8 mouse cellular contexts compared by ENCODE assay signal in the genomic region with DNA sequence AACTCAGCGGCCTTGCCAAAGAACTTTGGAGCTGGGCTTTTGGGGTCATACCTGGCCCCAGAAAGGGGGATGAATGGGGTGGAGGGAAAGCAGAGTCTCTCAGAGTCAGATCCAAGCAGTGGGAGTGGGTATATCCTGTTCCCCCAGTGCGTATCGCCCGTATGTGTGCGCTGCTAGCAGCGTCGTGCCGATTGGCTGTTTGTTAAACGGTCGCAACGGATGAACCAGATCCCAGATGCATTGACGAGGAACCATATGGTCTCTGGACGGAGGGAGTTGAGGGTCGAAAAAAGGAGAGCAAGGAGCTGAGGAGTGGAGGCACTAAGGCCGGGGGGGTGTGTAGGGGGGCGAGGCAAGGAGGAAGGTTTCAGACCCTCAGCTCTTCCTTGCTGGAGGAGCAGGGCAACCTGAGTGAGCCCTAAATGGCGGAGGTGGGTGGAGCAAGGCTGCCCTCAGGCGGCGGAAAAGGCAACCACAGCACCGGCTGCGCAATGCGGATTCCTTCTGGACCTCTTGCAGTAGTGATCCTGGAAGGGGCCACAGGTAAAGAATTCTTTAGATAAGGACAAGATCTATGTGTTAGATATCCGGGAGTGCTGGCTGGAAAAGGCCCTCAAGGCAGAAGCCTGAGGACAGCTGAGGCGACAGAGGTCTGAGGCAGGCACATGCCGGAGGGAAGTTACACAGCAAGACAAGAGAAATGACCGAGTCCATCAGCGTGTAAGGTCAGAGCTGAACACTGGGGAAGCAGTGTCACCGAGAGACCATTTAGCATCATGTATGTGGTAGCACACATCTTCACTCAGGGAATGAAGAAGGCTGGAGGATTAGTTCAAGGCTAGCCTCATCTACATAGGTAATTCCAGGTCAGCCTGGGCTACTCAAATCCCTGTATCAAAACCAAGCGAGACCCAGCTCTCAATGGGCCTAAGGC. TPM values are rescaled to one million over a fixed set of nuclear protein-coding genes. Genes with fewer than 3 reads are reported as not detected.
DNase-seq lines count a peak whose midpoint lies in the region; ATAC-seq and TF ChIP-seq lines count a peak whose summit lies in the region.

No protein-coding gene starts in this region.

- TF ChIP-seq CTCF in gastrocnemius, adult 2 months (IDR thresholded peaks at IDR 0.05): peak; percentile 90

- intact Hi-C loops in gastrocnemius, adult 2 months (cut with DNase I): loop anchor here (1.0 kb wide), 2 partner anchors 18 to 52 kb away; no protein-coding TSS in a partner anchor
- intact Hi-C loops in left cerebral cortex, postnatal 36 days (cut with DNase I): loop anchor here (1.0 to 5.0 kb wide), 2 partner anchors 18 to 117 kb away; no protein-coding TSS in a partner anchor

- H3K36me3 ChIP-seq in midbrain, embryonic 10.5 days: no peaks in the 10 kb centered on the region

- WGBS in midbrain, embryonic 10.5 days: 12% methylated on average over 29 of the region's 29 CpGs

- H3K27me3 ChIP-seq in midbrain, embryonic 10.5 days (ENCODE audit: low read depth, poor library complexity, severe bottlenecking): peaks cover 67% of the 10 kb centered on the region

- DNase-seq in ovary, postnatal 10 days (ENCODE audit: low spot score): peak; percentile 62
- DNase-seq in ovary, adult 18-20 months (ENCODE audit: low spot score): no peak
- peak; percentile 72 to 89 for DNase-seq in cerebellum, postnatal 4 days (ENCODE audit: low spot score in 2 of 2)
- DNase-seq in gastrocnemius, adult 2 months: peak; percentile 79
- DNase-seq in left cerebral cortex, postnatal 36 days (ENCODE audit: low spot score in 2 of 2): peak; percentile 85 to 86
- peak; percentile 85 for DNase-seq in midbrain, embryonic 10.5 days (ENCODE audit: low spot score)
- peak; percentile 53 to 74 for DNase-seq in spleen, postnatal 10 days (ENCODE audit: low spot score in 2 of 2)

- peak overlapping the region; percentile 47 for H3K4me3 ChIP-seq in gastrocnemius, adult 2 months
- peak overlapping the region; percentile 49 for H3K4me3 ChIP-seq in midbrain, embryonic 10.5 days

- ATAC-seq in inflammation-experienced regulatory T-cells, adult 6 months: peak; percentile 69

- H3K27ac ChIP-seq in gastrocnemius, adult 2 months: no peak overlapping the region
- peak overlapping the region; percentile 38 for H3K27ac ChIP-seq in midbrain, embryonic 10.5 days (replicated peaks)

- H3K9me3 ChIP-seq in midbrain, embryonic 10.5 days (replicated peaks): peaks cover 6% of the 10 kb centered on the region; the same call in 1 of the 2 replicates

- peaks cover 52% of the 10 kb centered on the region for H3K4me1 ChIP-seq in midbrain, embryonic 10.5 days

RNA-seq across cellular contexts. Expression of a gene that starts 5.7 kb away (rescaled TPM):
- under 1 TPM; 0.74 to 0.86 TPM for total RNA-seq in gastrocnemius, adult 2 months (2021)
- not detected for polyA plus RNA-seq in inflammation-experienced regulatory T-cells, adult 6 months (2017; shearing (Covaris generic))
- total RNA-seq in left cerebral cortex, postnatal 36 days (2021): 100 to 1,000 TPM; 249 to 288 TPM
- 4.1 and 11.7 TPM in 2 replicates for polyA plus RNA-seq in midbrain, embryonic 10.5 days (2016; fragmentation: Nextera tagmentation; extraction: Ambion mirVana)

RNA-seq across cellular contexts. Expression of a gene that starts 9.3 kb away (rescaled TPM):
- total RNA-seq in gastrocnemius, adult 2 months (2021): not detected
- polyA plus RNA-seq in inflammation-experienced regulatory T-cells, adult 6 months (2017; shearing (Covaris generic)): not detected
- total RNA-seq in left cerebral cortex, postnatal 36 days (2021): 100 to 1,000 TPM; 109 to 111 TPM
- polyA plus RNA-seq in midbrain, embryonic 10.5 days (2016; fragmentation: Nextera tagmentation; extraction: Ambion mirVana): 9.8 and 17.4 TPM in 2 replicates

RNA-seq across cellular contexts. Expression of a gene that starts 26.3 kb away (rescaled TPM):
- 100 to 1,000 TPM; 290 to 400 TPM for total RNA-seq in gastrocnemius, adult 2 months (2021)
- polyA plus RNA-seq in inflammation-experienced regulatory T-cells, adult 6 months (2017; shearing (Covaris generic)): 100 to 1,000 TPM in 2 of 3 experiments, 10 to 100 TPM in 1; 51.8 to 255 (median 105) TPM
- total RNA-seq in left cerebral cortex, postnatal 36 days (2021): 1,000 to 10,000 TPM; 1,705 to 2,029 TPM
- 174 and 180 TPM in 2 replicates for polyA plus RNA-seq in midbrain, embryonic 10.5 days (2016; fragmentation: Nextera tagmentation; extraction: Ambion mirVana)

RNA-seq across cellular contexts. Expression of a gene that starts 32.7 kb away (rescaled TPM):
- not detected for total RNA-seq in gastrocnemius, adult 2 months (2021)
- 1 to 10 TPM; 3.7 to 5.7 (median 5.2) TPM for polyA plus RNA-seq in inflammation-experienced regulatory T-cells, adult 6 months (2017; shearing (Covaris generic))
- 10 to 100 TPM; 59.7 to 61.7 TPM for total RNA-seq in left cerebral cortex, postnatal 36 days (2021)
- polyA plus RNA-seq in midbrain, embryonic 10.5 days (2016; fragmentation: Nextera tagmentation; extraction: Ambion mirVana): 1.3 TPM in 2 replicates

RNA-seq across cellular contexts. Expression of a gene that starts 42.3 kb away (rescaled TPM):
- 1 to 10 TPM in 1 of 2 experiments, under 1 TPM in 1; 0.74 to 1.5 TPM for total RNA-seq in gastrocnemius, adult 2 months (2021)
- polyA plus RNA-seq in inflammation-experienced regulatory T-cells, adult 6 months (2017; shearing (Covaris generic)): under 1 TPM in 2 of 3 experiments, not detected in 1; 0.09 to 0.15 TPM
- 1 to 10 TPM; 2.1 to 2.3 TPM for total RNA-seq in left cerebral cortex, postnatal 36 days (2021)
- 8.7 and 9.0 TPM in 2 replicates for polyA plus RNA-seq in midbrain, embryonic 10.5 days (2016; fragmentation: Nextera tagmentation; extraction: Ambion mirVana)

Comparison
In these comparisons a context has a peak if more than half of its experiments do, and no peak if none do; other contexts are left out.
1. RNA of a gene that starts 5.7 kb away (total RNA-seq): 249 to 288 TPM in left cerebral cortex, postnatal 36 days; 0.74 to 0.86 TPM in gastrocnemius, adult 2 months; every median in the first group is over 100 times any median in the second.
2. RNA of a gene that starts 9.3 kb away (total RNA-seq): 109 to 111 TPM in left cerebral cortex, postnatal 36 days; not detected in gastrocnemius, adult 2 months; every median in the first group is over 100 times any median in the second.
3. RNA of a gene that starts 26.3 kb away (total RNA-seq): 1,705 to 2,029 TPM in left cerebral cortex, postnatal 36 days; 290 to 400 TPM in gastrocnemius, adult 2 months; every median in the first group is over 4 times any median in the second.